Mouse (Mus musculus) kidney, adult 2 months (tissue): ENCODE measurements around the gene Unc5b.

Experiments used
- CTCF ChIP-seq: fragments of 200-500 bp; conservative IDR thresholded peaks from 2 replicates; pipeline ENCODE4 v1.5.1; 2011; ENCODE audit warnings: low read depth, mild to moderate bottlenecking, control low read depth, low read length, moderate library complexity, mixed read lengths; ENCODE audit not compliant: insufficient read depth, insufficient read length
- POLR2A ChIP-seq: fragments of 200-500 bp; IDR thresholded peaks from one replicate; pipeline ENCODE4 v1.6.1; 2011; ENCODE audit warnings: low read depth, low read length, control low read depth

DNA sequence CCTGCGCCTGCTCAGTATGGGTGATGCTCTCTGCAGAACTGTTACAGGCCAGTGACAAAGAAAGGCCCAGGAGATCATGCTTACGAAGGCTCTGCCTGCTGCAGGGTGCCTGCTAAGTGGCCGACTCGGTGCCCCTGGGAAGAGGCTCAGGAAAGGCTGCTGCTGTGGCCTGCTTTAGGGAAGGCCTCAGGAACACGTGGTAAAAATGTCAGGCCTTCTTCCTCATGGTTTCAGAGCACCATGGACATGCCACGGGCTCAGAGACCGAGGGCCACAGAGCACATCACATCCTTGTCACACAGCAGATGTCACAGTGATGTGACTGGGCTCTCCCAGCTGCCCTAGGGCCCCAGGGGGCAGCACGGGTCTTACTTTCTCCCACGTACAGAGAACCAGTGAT is 87.7 kb downstream of the Unc5b start:
- no peak for TF ChIP-seq POLR2A
- TF ChIP-seq CTCF: no peak
